Mouse (Mus musculus): Measurements from ENCODE around the gene Mknk2. TPM values are rescaled to one million over a fixed set of nuclear protein-coding genes. Genes with fewer than 3 reads are reported as not detected.
A peak's percentile ranks its signal among the peaks of the same experiment; 100 is the strongest.
"Not testable (repeated sequence)": the region's sequence is repeated elsewhere in the genome, so short reads cannot be mapped to it uniquely, and the experiment has no call there.

Mknk2 gene
- polyA plus RNA-seq, 1 experiment from 2014 or later, result 78.7 TPM

- H3K9me3 ChIP-seq, result no peaks in the 10 kb centered on the region
- ATAC-seq (ENCODE audit: extremely low read depth, insufficient number of reproducible peaks, low FRiP score, low TSS enrichment), result no peak
- H3K4me3 ChIP-seq, result no peak overlapping the region
- no peaks in the 10 kb centered on the region for H3K27me3 ChIP-seq (replicated peaks)
- peaks cover 44% of the 10 kb centered on the region for H3K4me1 ChIP-seq
- no peaks in the 10 kb centered on the region for H3K36me3 ChIP-seq
- no peak overlapping the region for H3K9ac ChIP-seq
- no peak overlapping the region for H3K27ac ChIP-seq (replicated peaks)
- 87% methylated on average over 14 of the region's 14 CpGs for WGBS
- H3K4me2 ChIP-seq, result no peak overlapping the region
These were observed 19.6 kb downstream of the Mknk2 start for GRCm38 (mm10) chr10:80658194-80658840.

- Histone ChIP-seq H3K27me3 (replicated peaks) (no peaks in the 10 kb centered on the region), H3K4me2 (peak within 1 kb of the TSS; percentile 92), H3K9me3 (no peaks in the 10 kb centered on the region), H3K9ac (peak within 1 kb of the TSS; percentile 99), H3K27ac (replicated peaks) (peak within 1 kb of the TSS; percentile 86), H3K4me1 (peaks cover 42% of the 10 kb centered on the region), H3K4me3 (peak within 1 kb of the TSS; percentile 93), H3K36me3 (peaks cover 3% of the 10 kb centered on the region)
- no peak for ATAC-seq (ENCODE audit: extremely low read depth, insufficient number of reproducible peaks, low FRiP score, low TSS enrichment)
- WGBS, result 21% methylated on average over 15 of the region's 15 CpGs
These were observed 20.9 kb downstream of the Mknk2 start, which contains the start of gene Btbd2 for GRCm38 (mm10) chr10:80656863-80657623. TSS of gene Btbd2 (minus strand) at chr10:80657071.

GRCm38 (mm10) chr10:80656130-80656862 is 21.6 kb downstream of the Mknk2 start:
- Histone ChIP-seq H3K27ac (replicated peaks) (peak overlapping the region; percentile 86), H3K36me3 (peaks cover 9% of the 10 kb centered on the region), H3K4me2 (peak overlapping the region; percentile 92), H3K27me3 (replicated peaks) (no peaks in the 10 kb centered on the region), H3K4me1 (peaks cover 41% of the 10 kb centered on the region), H3K4me3 (peak overlapping the region; percentile 93), H3K9me3 (no peaks in the 10 kb centered on the region), H3K9ac (peak overlapping the region; percentile 99)
- ATAC-seq (ENCODE audit: extremely low read depth, insufficient number of reproducible peaks, low FRiP score, low TSS enrichment), result peak; percentile 81
- WGBS, result under 1% methylated on average over 72 of the region's 72 CpGs

- WGBS, result 2% methylated on average over 12 of the region's 12 CpGs
- peak overlapping the region; percentile 78 for H3K27ac ChIP-seq (replicated peaks)
- H3K27me3 ChIP-seq (replicated peaks), result no peaks in the 10 kb centered on the region
- H3K4me1 ChIP-seq, result peaks cover 41% of the 10 kb centered on the region
- no peaks in the 10 kb centered on the region for H3K9me3 ChIP-seq
- H3K4me3 ChIP-seq, result peak overlapping the region; percentile 93
- H3K4me2 ChIP-seq, result peak overlapping the region; percentile 92
- peak; percentile 20; the same call in 1 of the 2 replicates for ATAC-seq (ENCODE audit: extremely low read depth, insufficient number of reproducible peaks, low FRiP score, low TSS enrichment)
- H3K9ac ChIP-seq, result peak overlapping the region; percentile 99
- peaks cover 9% of the 10 kb centered on the region for H3K36me3 ChIP-seq
These were observed 22.3 kb downstream of the Mknk2 start for GRCm38 (mm10) chr10:80655406-80656129.

GRCm38 (mm10) chr10:80654866-80655265 is 23.0 kb downstream of the Mknk2 start:
- Histone ChIP-seq H3K9me3 (no peaks in the 10 kb centered on the region), H3K27me3 (replicated peaks) (no peaks in the 10 kb centered on the region), H3K4me2 (peak overlapping the region; percentile 92), H3K4me1 (peaks cover 45% of the 10 kb centered on the region), H3K27ac (replicated peaks) (no peak overlapping the region), H3K36me3 (peaks cover 9% of the 10 kb centered on the region), H3K9ac (peak overlapping the region; percentile 99), H3K4me3 (peak overlapping the region; percentile 93)
- no peak for ATAC-seq (ENCODE audit: extremely low read depth, insufficient number of reproducible peaks, low FRiP score, low TSS enrichment)
- 84% methylated on average over 6 of the region's 6 CpGs for WGBS

GRCm38 (mm10) chr10:80653156-80653720 is 24.7 kb downstream of the Mknk2 start:
- Histone ChIP-seq H3K27me3 (replicated peaks) (no peaks in the 10 kb centered on the region), H3K27ac (replicated peaks) (no peak overlapping the region), H3K36me3 (peaks cover 20% of the 10 kb centered on the region), H3K4me1 (peaks cover 39% of the 10 kb centered on the region), H3K9ac (0 out of 2 replicates have a peak overlapping the region, but pooled peaks have one; percentile 20), H3K4me2 (no peak overlapping the region), H3K4me3 (no peak overlapping the region), H3K9me3 (no peaks in the 10 kb centered on the region)
- 83% methylated on average over 6 of the region's 6 CpGs for whole genome bisulfite sequencing
- no peak for ATAC-seq (ENCODE audit: extremely low read depth, insufficient number of reproducible peaks, low FRiP score, low TSS enrichment)

GRCm38 (mm10) chr10:80650392-80650791 is 27.5 kb downstream of the Mknk2 start:
- Histone ChIP-seq H3K36me3 (peaks cover 47% of the 10 kb centered on the region), H3K27ac (replicated peaks) (no peak overlapping the region), H3K9ac (0 out of 2 replicates have a peak overlapping the region, but pooled peaks have one; percentile 15), H3K4me3 (no peak overlapping the region), H3K4me2 (no peak overlapping the region), H3K4me1 (peaks cover 28% of the 10 kb centered on the region), H3K9me3 (no peaks in the 10 kb centered on the region), H3K27me3 (replicated peaks) (no peaks in the 10 kb centered on the region)
- no peak for ATAC-seq (ENCODE audit: extremely low read depth, insufficient number of reproducible peaks, low FRiP score, low TSS enrichment)
- WGBS, result 81% methylated on average over 10 of the region's 10 CpGs

GRCm38 (mm10) chr10:80649910-80650309 is 28.0 kb downstream of the Mknk2 start:
- not testable (repeated sequence) for ATAC-seq (ENCODE audit: extremely low read depth, insufficient number of reproducible peaks, low FRiP score, low TSS enrichment); H3K27me3 ChIP-seq (replicated peaks); H3K9ac ChIP-seq; H3K4me2 ChIP-seq; H3K27ac ChIP-seq (replicated peaks); H3K4me3 ChIP-seq; H3K9me3 ChIP-seq
- H3K36me3 ChIP-seq, result peaks cover 52% of the 10 kb centered on the region
- WGBS, result 88% methylated on average over 6 of the region's 6 CpGs
- H3K4me1 ChIP-seq, result peaks cover 23% of the 10 kb centered on the region

GRCm38 (mm10) chr10:80646936-80647335 is 31.0 kb downstream of the Mknk2 start:
- Histone ChIP-seq H3K36me3 (peaks cover 77% of the 10 kb centered on the region), H3K4me3 (no peak overlapping the region), H3K4me2 (no peak overlapping the region), H3K9me3 (no peaks in the 10 kb centered on the region), H3K4me1 (0 out of 2 replicates have a peak, but pooled peaks cover 4% of the 10 kb centered on the region), H3K27me3 (replicated peaks) (no peaks in the 10 kb centered on the region), H3K27ac (replicated peaks) (no peak overlapping the region), H3K9ac (no peak overlapping the region)
- no peak for ATAC-seq (ENCODE audit: extremely low read depth, insufficient number of reproducible peaks, low FRiP score, low TSS enrichment)
- 85% methylated on average over 10 of the region's 10 CpGs for WGBS

GRCm38 (mm10) chr10:80635345-80635744 is 42.6 kb downstream of the Mknk2 start:
- H3K4me1 ChIP-seq, result peaks cover 3% of the 10 kb centered on the region; the same call in 1 of the 2 replicates
- H3K27me3 ChIP-seq (replicated peaks), result no peaks in the 10 kb centered on the region
- no peak overlapping the region for H3K4me3 ChIP-seq
- ATAC-seq (ENCODE audit: extremely low read depth, insufficient number of reproducible peaks, low FRiP score, low TSS enrichment), result no peak
- no peak overlapping the region for H3K9ac ChIP-seq
- H3K9me3 ChIP-seq, result no peaks in the 10 kb centered on the region
- H3K4me2 ChIP-seq, result no peak overlapping the region
- no peak overlapping the region for H3K27ac ChIP-seq (replicated peaks)
- peaks cover 65% of the 10 kb centered on the region for H3K36me3 ChIP-seq
- 82% methylated on average over 6 of the region's 6 CpGs for WGBS

Data from heart, embryonic 13.5 days (tissue).